Mouse (Mus musculus) hindbrain, embryonic 11.5 days (tissue): Measurements from ENCODE around the gene Ip6k1. TPM values are rescaled to one million over a fixed set of nuclear protein-coding genes. Genes with fewer than 3 reads are reported as not detected.

Experiments used
- ATAC-seq: fragments of 200-750 bp; cut with Nextera tagmentation; 2 replicates; pipeline ENCODE4 v1.8.0; 2017; ENCODE audit warnings: mild to moderate bottlenecking, moderate TSS enrichment, moderate library complexity; ENCODE audit not compliant: low FRiP score
- DNase-seq: peaks from one replicate; pipeline ENCODE4 v3.0.0-alpha.2; 2015; ENCODE audit warnings: low spot score
- H3K27ac ChIP-seq: fragments of 300-500 bp; sonication (generic); 2 replicates; pipeline ENCODE4 v1.5.1; 2014; ENCODE audit warnings: mild to moderate bottlenecking, low read depth, low read length
- H3K27me3 ChIP-seq: fragments of 300-500 bp; sonication (generic); 2 replicates; pipeline ENCODE4 v1.6.1; 2014; ENCODE audit warnings: mild to moderate bottlenecking, low read length, moderate library complexity, mixed read lengths; ENCODE audit not compliant: control insufficient read depth, insufficient read depth
- H3K36me3 ChIP-seq: fragments of 300-500 bp; sonication (generic); 2 replicates; pipeline ENCODE4 v1.6.1; 2014; ENCODE audit warnings: mild to moderate bottlenecking, low read length, moderate library complexity, mixed read lengths; ENCODE audit not compliant: control insufficient read depth, insufficient read depth
- H3K4me1 ChIP-seq: fragments of 300-500 bp; sonication (generic); replicated peaks from 2 replicates; pipeline ENCODE4 v1.6.1; 2014; ENCODE audit warnings: low read length, mixed read lengths; ENCODE audit not compliant: control insufficient read depth, insufficient read depth
- H3K4me2 ChIP-seq: fragments of 300-500 bp; sonication (generic); replicated peaks from 2 replicates; pipeline ENCODE4 v1.6.1; 2014; ENCODE audit warnings: mild to moderate bottlenecking, low read depth, low read length
- H3K4me3 ChIP-seq: fragments of 300-500 bp; sonication (generic); 2 replicates; pipeline ENCODE4 v1.5.1; 2014; ENCODE audit warnings: low read depth, low read length
- H3K9ac ChIP-seq: fragments of 300-500 bp; sonication (generic); 2 replicates; pipeline ENCODE4 v1.6.1; 2014; ENCODE audit warnings: low read depth, low read length
- H3K9me3 ChIP-seq: fragments of 300-500 bp; sonication (generic); 2 replicates; pipeline ENCODE4 v1.6.1; 2016; ENCODE audit warnings: low read length; ENCODE audit not compliant: control insufficient read depth
- WGBS: fragments of 180-500 bp; shearing (Covaris S2); extraction: QIAGEN DNeasy Blood & Tissue Kit; methylation state at CpG from one replicate; pipeline ENCODE4 v1.1.7; 2014; 5-methylcytosine and 5-hydroxymethylcytosine counted together
- polyA plus RNA-seq: library from polyadenylated mRNA; unstranded; fragments of >200 nt; fragmentation: Nextera tagmentation; extraction: Ambion mirVana; gene quantifications from 2 replicates; pipeline ENCODE4 v1.2.1, GENCODE M21; 2014

Ip6k1 gene
- polyA plus RNA-seq, 1 experiment from 2014 or later: 27.4 TPM

GRCm38 (mm10) chr9:108067900-108068299 lies 65.6 kb downstream of the Ip6k1 start:
- Histone ChIP-seq H3K4me2 (no peak overlapping the region), H3K36me3 (no peaks in the 10 kb centered on the region), H3K4me3 (no peak overlapping the region), H3K9me3 (no peaks in the 10 kb centered on the region), H3K4me1 (no peaks in the 10 kb centered on the region), H3K27ac (no peak overlapping the region), H3K9ac (no peak overlapping the region), H3K27me3 (no peaks in the 10 kb centered on the region)
- ATAC-seq (no peak), DNase-seq (peak; percentile 90)
- 24% methylated on average over 8 of the region's 8 CpGs for WGBS

GRCm38 (mm10) chr9:108069007-108069406 lies 66.7 kb downstream of the Ip6k1 start:
- ATAC-seq: no peak
- Histone ChIP-seq H3K27ac (no peak overlapping the region), H3K4me3 (no peak overlapping the region), H3K9me3 (no peaks in the 10 kb centered on the region), H3K4me2 (no peak overlapping the region), H3K36me3 (no peaks in the 10 kb centered on the region), H3K27me3 (no peaks in the 10 kb centered on the region), H3K4me1 (no peaks in the 10 kb centered on the region), H3K9ac (no peak overlapping the region)
- 88% methylated on average over 9 of the region's 9 CpGs for WGBS
- DNase-seq: no peak

- WGBS: 94% methylated on average over 7 of the region's 7 CpGs
- H3K4me2 ChIP-seq: no peak overlapping the region
- no peaks in the 10 kb centered on the region for H3K9me3 ChIP-seq
- DNase-seq: no peak
- ATAC-seq: no peak
- H3K4me1 ChIP-seq: no peaks in the 10 kb centered on the region
- no peak overlapping the region for H3K27ac ChIP-seq
- H3K9ac ChIP-seq: no peak overlapping the region
- H3K27me3 ChIP-seq: no peaks in the 10 kb centered on the region
- H3K36me3 ChIP-seq: no peaks in the 10 kb centered on the region
- no peak overlapping the region for H3K4me3 ChIP-seq
These were observed 67.2 kb downstream of the Ip6k1 start for GRCm38 (mm10) chr9:108069529-108069928.

GRCm38 (mm10) chr9:108071801-108072200 lies 69.5 kb downstream of the Ip6k1 start:
- H3K9me3 ChIP-seq: no peaks in the 10 kb centered on the region
- 79% methylated on average over 4 of the region's 4 CpGs for WGBS
- no peak overlapping the region for H3K4me2 ChIP-seq
- no peaks in the 10 kb centered on the region for H3K27me3 ChIP-seq
- no peaks in the 10 kb centered on the region for H3K36me3 ChIP-seq
- no peak overlapping the region for H3K9ac ChIP-seq
- no peak overlapping the region for H3K4me3 ChIP-seq
- no peak overlapping the region for H3K27ac ChIP-seq
- ATAC-seq (no peak), DNase-seq (no peak)
- H3K4me1 ChIP-seq: no peaks in the 10 kb centered on the region

- Histone ChIP-seq H3K27me3 (no peaks in the 10 kb centered on the region), H3K36me3 (no peaks in the 10 kb centered on the region), H3K4me3 (no peak overlapping the region), H3K4me2 (no peak overlapping the region), H3K27ac (no peak overlapping the region), H3K4me1 (no peaks in the 10 kb centered on the region), H3K9me3 (no peaks in the 10 kb centered on the region), H3K9ac (no peak overlapping the region)
- 70% methylated on average over 9 of the region's 9 CpGs for whole genome bisulfite sequencing
- DNase-seq: no peak
- ATAC-seq: no peak
These were observed 70.2 kb downstream of the Ip6k1 start for GRCm38 (mm10) chr9:108072481-108072924.

- H3K9ac ChIP-seq: no peak overlapping the region
- 65% methylated on average over 7 of the region's 7 CpGs for WGBS
- no peak for ATAC-seq
These were observed 71.0 kb downstream of the Ip6k1 start for GRCm38 (mm10) chr9:108073141-108073930.

GRCm38 (mm10) chr9:108080168-108080567 lies 77.9 kb downstream of the Ip6k1 start, which contains the start of gene Mst1:
TSS of gene Mst1 (plus strand) at chr9:108080436.
- peak within 1 kb of the TSS; percentile 98 for H3K9ac ChIP-seq
- no peak within 1 kb of the TSS; the same call in 1 of the 2 replicates for H3K27ac ChIP-seq
- H3K9me3 ChIP-seq: no peaks in the 10 kb centered on the region
- WGBS: 80% methylated on average over 5 of the region's 5 CpGs
- DNase-seq: no peak
- H3K4me2 ChIP-seq: peak within 1 kb of the TSS; percentile 79
- peaks cover 3% of the 10 kb centered on the region; the same call in 1 of the 2 replicates for H3K4me1 ChIP-seq
- peaks cover 4% of the 10 kb centered on the region; the same call in 1 of the 2 replicates for H3K36me3 ChIP-seq
- H3K27me3 ChIP-seq: peaks cover 22% of the 10 kb centered on the region
- no peak for ATAC-seq
- H3K4me3 ChIP-seq: peak within 1 kb of the TSS; percentile 86

More at GRCm38 (mm10) chr9:108073141-108073930, 71.0 kb downstream of the Ip6k1 start:
- no peak for DNase-seq
- no peaks in the 10 kb centered on the region for H3K9me3 ChIP-seq
- no peaks in the 10 kb centered on the region for H3K27me3 ChIP-seq
- no peak overlapping the region for H3K27ac ChIP-seq
- H3K36me3 ChIP-seq: no peaks in the 10 kb centered on the region
- no peak overlapping the region for H3K4me2 ChIP-seq
- H3K4me1 ChIP-seq: peaks cover 3% of the 10 kb centered on the region; the same call in 1 of the 2 replicates
- no peak overlapping the region for H3K4me3 ChIP-seq

GRCm38 (mm10) chr9:108082549-108082948 lies 80.2 kb downstream of the Ip6k1 start:
- Histone ChIP-seq H3K4me3 (no peak overlapping the region; the same call in 1 of the 2 replicates), H3K4me1 (peaks cover 3% of the 10 kb centered on the region; the same call in 1 of the 2 replicates), H3K27me3 (peaks cover 22% of the 10 kb centered on the region), H3K4me2 (peak overlapping the region; percentile 14), H3K27ac (no peak overlapping the region), H3K9ac (no peak overlapping the region), H3K36me3 (peaks cover 11% of the 10 kb centered on the region), H3K9me3 (no peaks in the 10 kb centered on the region)
- DNase-seq: no peak
- 7% methylated on average over 19 of the region's 19 CpGs for WGBS
- no peak for ATAC-seq

GRCm38 (mm10) chr9:108082988-108083431 lies 80.7 kb downstream of the Ip6k1 start, which contains the start of gene Rnf123:
TSS of gene Rnf123 (minus strand) at chr9:108083346.
- peaks cover 11% of the 10 kb centered on the region for H3K36me3 ChIP-seq
- no peak within 1 kb of the TSS for H3K27ac ChIP-seq
- H3K9me3 ChIP-seq: no peaks in the 10 kb centered on the region
- DNase-seq (no peak), ATAC-seq (no peak)
- H3K27me3 ChIP-seq: peaks cover 22% of the 10 kb centered on the region
- peaks cover 3% of the 10 kb centered on the region; the same call in 1 of the 2 replicates for H3K4me1 ChIP-seq
- H3K9ac ChIP-seq: no peak within 1 kb of the TSS
- H3K4me2 ChIP-seq: peak within 1 kb of the TSS; percentile 14
- 37% methylated on average over 12 of the region's 12 CpGs for WGBS
- H3K4me3 ChIP-seq: no peak within 1 kb of the TSS; the same call in 1 of the 2 replicates
